Mouse (Mus musculus) thymus, adult 2 months (tissue): ENCODE data around the gene Ly6g5c.

Experiments used
- CTCF ChIP-seq: fragments of 200-500 bp; IDR thresholded peaks from 2 replicates; pipeline ENCODE4 v1.5.1; 2012; ENCODE audit warnings: mild to moderate bottlenecking, control low read depth, low read length, moderate library complexity, borderline replicate concordance; ENCODE audit not compliant: control insufficient read depth, poor library complexity, insufficient read depth; ENCODE audit errors: extremely low read depth
- POLR2A ChIP-seq: fragments of 200-500 bp; IDR thresholded peaks from 2 replicates; pipeline ENCODE4 v1.6.1; 2012; ENCODE audit warnings: mild to moderate bottlenecking, low read length, control low read depth, moderate library complexity; ENCODE audit not compliant: control insufficient read depth, poor library complexity, insufficient read depth; ENCODE audit errors: extremely low read depth

GRCm38 (mm10) chr17:35096597-35096996 lies 11.5 kb upstream of the Ly6g5c start:
- TF ChIP-seq CTCF (no peak), POLR2A (no peak)
